Mouse (Mus musculus) T-helper 1 cell (primary cell): ENCODE results near the gene Kpna7.
"Not testable (repeated sequence)": the region's sequence is repeated elsewhere in the genome, so short reads cannot be mapped to it uniquely, and the experiment has no call there.

Experiments
- in situ Hi-C: fragments of 300-600 bp; cut with MboI, MseI; formaldehyde crosslinking; loops from one replicate; pipeline ENCODE4 v1.15.1; 2025; ENCODE audit warnings: high pct_unique_total_duplicates

The Kpna7 gene

DNA sequence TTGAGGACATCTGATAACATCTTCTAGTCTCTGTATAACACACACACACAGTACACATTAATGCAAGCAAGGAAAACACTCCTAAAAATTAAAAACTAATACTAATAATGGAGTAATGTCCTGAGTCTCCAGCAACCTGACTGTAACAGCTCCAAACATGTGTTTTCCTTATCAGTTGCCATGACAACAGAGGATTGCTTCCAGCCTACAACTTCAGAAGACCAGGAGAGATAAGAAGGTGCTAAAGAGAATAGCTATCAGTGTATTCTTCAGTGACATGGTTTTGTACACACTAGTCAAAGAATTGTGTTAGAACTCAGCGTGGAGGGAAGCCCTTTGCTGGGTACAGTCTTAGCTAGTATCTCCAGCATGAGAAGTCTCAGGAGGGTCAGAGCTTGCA lies 63.1 kb downstream of the Kpna7 start:
- in situ Hi-C loops, result not testable (repeated sequence)

- in situ Hi-C loops, result not testable (repeated sequence)
Observed at GRCm38 (mm10) chr5:145020254-145020653, 63.6 kb downstream of the Kpna7 start.

- in situ Hi-C loops, result not testable (repeated sequence)
Observed at GRCm38 (mm10) chr5:145016761-145017160, 67.1 kb downstream of the Kpna7 start.

DNA sequence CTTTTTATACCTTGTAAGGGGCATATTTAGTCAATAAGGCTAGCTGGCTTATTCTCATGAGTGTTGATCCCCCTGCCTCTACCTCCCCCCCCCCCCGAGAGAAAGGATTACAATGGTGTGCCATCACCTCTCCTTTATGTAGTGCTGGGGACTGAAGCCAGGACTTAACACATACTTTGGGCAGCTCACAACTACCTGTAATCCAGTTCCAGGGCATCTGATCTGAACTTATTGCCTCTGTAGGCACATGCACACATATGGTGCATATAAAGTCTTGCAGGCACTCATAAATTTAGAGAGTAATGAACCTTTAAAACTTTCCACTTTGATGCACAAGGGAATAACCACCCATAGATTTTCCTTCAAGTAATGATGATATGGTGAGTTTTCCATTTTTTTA lies 69.6 kb downstream of the Kpna7 start:
- in situ Hi-C loops, result no loop called here

GRCm38 (mm10) chr5:145008878-145009659 lies 74.8 kb downstream of the Kpna7 start:
- in situ Hi-C loops, result no loop called here

GRCm38 (mm10) chr5:145005596-145005995 lies 78.2 kb downstream of the Kpna7 start:
- in situ Hi-C loops, result no loop called here

DNA sequence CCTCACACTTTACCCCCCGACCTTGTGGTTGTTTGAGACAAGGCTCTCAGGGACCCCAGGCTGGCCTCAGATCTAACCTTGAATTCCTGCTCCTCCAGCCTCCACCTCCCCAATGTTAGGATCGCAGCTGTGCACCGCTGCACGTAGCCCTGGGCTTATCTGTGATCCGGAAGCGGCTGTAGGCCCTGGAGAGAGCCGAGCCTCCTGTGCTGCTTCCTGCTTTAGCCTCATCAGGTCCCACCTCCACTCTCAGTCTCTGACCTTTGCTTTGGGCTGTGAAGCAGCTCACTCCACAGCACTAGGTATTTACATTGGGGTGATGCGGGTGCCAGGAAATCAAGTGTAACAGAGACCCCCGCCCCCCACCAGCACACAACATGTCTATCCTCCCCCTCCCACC lies 79.3 kb downstream of the Kpna7 start:
- in situ Hi-C loops, result no loop called here

- in situ Hi-C loops, result no loop called here
Observed at GRCm38 (mm10) chr5:145003362-145003761, 80.5 kb downstream of the Kpna7 start.

DNA sequence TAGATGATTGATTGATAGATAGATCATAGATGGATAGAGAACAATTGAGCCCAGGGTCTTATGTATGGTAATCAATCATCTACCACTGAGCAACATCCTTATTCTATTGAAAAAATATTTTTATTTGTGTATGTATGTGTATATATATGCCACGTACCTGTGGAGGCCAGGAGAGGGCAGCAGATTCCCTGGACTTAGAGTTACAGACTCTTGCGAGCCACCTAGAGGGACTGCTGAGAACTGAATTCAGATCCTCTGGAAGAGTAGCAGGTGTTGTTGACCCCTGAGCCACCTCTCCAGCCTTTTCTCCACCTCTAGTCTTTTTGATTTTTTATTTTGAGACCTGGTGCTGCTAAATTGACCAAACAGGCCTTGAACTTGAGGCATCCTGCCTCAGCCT lies 85.3 kb downstream of the Kpna7 start:
- in situ Hi-C loops, result no loop called here

- in situ Hi-C loops, result no loop called here
Observed at GRCm38 (mm10) chr5:144990481-144990880, 93.3 kb downstream of the Kpna7 start.

DNA sequence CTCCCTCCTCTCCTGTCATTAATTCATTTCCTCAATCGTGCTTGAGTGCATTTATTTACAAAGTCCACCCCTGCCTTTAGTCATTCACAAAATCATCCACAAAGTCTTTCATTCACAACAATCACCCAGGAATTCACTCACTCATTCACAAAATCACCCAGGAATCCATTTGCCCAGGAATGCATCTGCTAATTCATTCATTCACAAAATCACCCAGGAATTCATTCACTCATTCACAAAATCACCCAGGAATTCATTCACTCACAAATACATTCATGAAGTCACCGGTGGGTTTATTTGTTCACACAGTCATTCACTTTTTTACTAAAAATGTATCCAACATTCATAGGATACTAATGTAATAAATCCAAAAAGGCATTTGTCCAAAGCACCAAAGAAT lies 93.8 kb downstream of the Kpna7 start:
- in situ Hi-C loops, result no loop called here

DNA sequence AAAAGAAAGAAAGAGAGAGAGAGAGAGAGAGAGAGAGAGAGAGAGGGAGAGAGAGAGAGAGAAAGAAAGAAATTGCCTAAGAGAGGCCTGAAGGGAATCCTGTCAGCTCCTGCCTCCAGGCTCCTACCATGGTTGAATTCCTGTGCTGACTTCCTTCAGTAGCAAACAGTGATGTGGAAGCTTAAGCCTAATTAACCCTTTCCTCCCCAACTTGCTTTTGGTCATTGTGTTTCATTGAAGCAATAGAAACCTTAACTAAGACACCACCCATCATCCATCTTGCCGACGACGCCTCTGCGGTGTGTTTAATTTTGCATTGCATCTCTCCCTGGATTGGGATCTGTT lies 94.8 kb downstream of the Kpna7 start:
- in situ Hi-C loops, result no loop called here

DNA sequence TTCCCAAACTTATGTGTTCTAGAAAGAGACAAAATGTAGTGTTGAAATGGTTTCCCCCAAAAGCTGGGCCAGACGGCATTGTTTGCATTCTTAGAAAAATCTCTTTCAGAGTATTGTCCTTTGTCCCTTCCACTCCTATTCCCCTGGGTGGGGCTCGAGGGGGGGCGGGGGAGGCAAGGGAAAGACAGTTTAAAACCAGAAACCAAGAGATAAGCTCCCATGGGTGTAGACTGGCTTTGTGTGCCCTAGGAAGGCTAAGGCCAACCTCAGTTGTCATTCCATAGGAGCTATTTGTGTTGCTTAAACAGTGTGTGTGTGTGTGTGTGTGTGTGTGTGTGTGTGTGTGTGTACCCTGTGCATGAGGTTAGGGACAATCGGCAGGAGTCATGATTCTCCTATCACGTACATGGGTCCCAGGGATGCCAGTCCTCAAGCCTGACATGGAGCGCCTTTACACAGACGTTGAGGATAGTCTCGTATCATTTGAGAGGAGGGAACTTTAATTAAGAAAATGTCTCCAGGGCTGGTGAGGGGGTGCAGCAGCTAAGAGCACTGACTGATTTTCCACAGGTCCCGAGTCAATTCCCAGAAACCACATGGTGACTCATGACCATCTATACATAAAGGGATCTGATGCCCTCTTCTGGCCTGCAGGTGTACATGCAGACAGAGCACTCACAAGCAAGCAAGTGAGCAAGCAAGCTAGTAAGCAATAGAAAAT lies 95.3 kb downstream of the Kpna7 start:
- in situ Hi-C loops, result no loop called here

DNA sequence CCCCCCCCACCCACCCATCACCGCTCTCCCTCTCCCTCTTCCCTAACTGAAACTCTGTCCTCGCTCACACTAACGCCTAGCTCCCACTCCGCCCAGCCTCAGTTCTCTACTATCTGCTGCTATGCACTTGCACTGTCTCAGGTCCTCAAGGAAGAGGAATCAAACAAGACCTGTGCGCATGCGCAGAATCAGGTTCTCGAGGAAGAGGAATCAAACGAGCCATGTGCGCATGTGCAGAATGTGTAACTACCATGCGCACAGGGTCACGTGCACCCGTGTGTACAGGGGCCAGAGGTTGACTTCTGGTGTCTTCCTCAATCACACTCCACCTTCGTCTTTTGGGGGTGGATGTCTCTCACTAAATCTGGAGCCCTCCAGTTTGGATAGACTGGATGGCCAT lies 96.3 kb downstream of the Kpna7 start:
- in situ Hi-C loops, result no loop called here

DNA sequence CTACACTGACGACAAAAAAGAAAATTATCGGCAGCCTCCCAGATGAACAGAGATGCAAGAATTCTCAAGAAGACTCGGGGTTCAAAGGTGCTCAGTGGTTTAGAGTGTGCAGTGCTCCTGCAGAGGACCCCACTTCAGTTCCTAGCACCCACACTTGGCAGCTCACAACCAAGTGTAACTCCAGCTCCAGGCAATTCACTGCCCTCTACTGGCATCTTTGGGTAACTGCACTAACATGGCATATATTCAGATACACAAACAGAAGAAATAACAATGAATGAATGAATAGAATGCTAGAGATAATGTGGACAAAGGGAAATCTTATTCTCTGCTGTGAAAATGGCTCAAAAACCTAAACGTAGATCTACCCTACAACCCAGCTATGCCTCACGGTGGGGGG lies 99.0 kb downstream of the Kpna7 start:
- in situ Hi-C loops, result no loop called here

GRCm38 (mm10) chr5:144983227-144983626 lies 100.6 kb downstream of the Kpna7 start:
- in situ Hi-C loops, result no loop called here

- in situ Hi-C loops, result no loop called here
Observed at GRCm38 (mm10) chr5:144979110-144979509, 104.7 kb downstream of the Kpna7 start.

DNA sequence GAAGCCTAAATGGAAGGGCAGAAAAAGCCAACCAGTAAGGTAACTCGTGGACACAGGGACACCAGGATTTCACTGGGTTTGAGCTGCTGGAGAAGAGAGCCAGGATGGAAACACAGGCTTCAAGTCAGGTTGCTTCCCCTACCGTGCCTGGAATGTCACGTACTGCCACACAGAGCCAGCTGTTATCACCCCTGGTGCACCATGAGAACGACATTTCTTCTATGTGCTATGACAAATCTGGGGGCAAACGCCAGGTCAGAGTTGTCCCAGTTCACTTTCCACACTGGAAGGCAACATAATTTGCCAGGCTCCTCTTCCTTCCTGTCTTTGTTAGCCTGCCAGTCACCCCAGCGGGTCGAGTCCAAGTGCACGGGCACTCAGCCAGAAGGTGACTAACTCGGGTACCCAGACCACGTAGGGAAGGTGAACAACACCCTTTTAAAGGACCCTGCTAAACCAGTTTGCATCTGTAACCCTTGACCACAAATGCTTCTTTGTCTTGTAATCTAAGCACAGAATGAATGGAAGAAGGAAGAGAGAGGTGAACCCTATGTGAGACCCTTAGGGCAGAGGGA lies 105.2 kb downstream of the Kpna7 start:
- in situ Hi-C loops, result no loop called here

DNA sequence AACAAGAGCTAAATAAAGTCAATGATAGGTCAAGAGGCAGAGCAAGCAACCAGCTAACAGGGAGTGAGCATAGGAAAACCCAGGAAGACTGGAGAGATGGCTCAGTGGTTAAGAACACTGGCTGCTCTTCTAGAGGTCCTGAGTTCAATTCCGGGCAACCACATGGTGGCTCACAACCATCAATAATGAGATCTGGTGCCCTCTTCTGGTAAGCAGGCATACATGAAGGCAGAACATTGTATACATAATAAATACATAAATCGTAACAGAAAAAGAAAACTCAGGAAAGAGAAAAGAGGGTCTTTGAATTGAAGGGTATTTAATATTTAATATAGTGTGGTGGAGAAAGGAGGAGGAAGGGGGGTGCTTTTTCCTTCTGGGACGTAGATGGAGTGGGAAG lies 112.6 kb downstream of the Kpna7 start:
- in situ Hi-C loops, result no loop called here

- in situ Hi-C loops, result no loop called here
Observed at GRCm38 (mm10) chr5:144965639-144966351, 118.0 kb downstream of the Kpna7 start, which contains the start of gene Smurf1. Gene Smurf1 (minus strand): TSS chr5:144965847.

DNA sequence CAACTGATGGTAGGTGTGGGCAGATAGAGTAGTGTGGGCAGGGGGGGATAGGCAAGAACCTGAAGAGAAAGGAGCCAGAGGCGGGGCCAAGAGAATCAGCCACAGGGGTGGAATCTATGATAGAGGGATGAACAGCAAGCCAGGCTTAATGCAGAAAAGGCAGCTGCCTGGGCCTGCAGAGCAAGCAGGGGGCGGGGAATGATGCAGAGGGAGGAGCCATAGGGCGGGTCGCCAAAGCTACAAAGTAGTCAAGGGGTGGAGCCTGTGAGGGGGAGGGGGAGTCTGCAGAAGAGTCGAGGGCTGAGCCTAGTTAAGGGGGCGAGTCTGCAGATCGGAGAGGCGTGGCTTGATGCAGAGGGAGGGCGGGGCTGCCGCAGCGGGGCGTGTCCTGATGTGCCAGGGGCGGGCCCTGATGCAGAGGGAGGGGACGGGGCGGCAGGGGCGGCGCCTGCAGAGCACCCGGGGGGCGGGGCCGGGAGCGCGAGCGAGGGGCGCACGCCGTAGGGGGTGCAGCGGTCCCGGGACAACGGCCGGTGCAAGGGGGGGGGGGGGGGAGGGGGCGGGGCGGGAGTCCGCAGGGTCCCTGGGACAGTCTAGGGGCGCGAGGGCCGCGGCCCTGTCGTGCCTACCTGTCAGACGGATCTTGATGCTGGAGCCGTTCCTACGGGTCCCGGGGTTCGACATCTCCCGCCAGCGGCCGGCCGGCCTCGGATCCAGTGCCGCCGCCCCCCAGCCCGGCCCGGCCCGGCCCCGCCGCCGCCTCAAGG lies 118.8 kb downstream of the Kpna7 start:
- in situ Hi-C loops, result no loop called here

DNA sequence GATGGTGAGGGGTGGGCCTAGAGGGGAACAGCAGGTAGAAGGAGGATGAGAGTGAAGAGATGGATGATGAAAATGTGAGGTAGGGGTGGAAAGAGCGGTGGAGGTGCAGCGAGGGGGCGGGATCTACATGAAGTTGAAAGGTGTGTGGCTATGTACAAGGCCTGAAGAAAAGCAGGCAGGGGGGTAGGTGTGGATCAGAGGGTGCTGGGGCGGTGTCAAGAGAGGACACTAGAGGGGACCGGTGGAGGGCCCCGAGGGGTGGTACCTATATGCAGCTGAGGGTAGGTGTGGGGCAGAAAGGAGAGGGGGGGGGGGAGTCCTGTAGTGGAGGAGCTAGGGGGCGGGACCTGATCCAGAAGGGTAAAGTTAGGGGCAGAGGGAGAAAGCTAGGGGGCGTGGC lies 119.4 kb downstream of the Kpna7 start:
- in situ Hi-C loops, result no loop called here
